Mouse (Mus musculus) testis, adult 2 months (tissue): ENCODE results near the gene Tmtc4.

Experiments
- CTCF ChIP-seq: fragments of 200-500 bp; IDR thresholded peaks from 2 replicates; pipeline ENCODE4 v1.5.1; 2012; ENCODE audit warnings: low read depth, mild to moderate bottlenecking, inconsistent platforms, low read length, moderate library complexity; ENCODE audit not compliant: control insufficient read depth, insufficient read depth, insufficient replicate concordance
- POLR2A ChIP-seq: fragments of 200-500 bp; IDR thresholded peaks from 2 replicates; pipeline ENCODE4 v1.6.1; 2012; ENCODE audit warnings: low read depth, mild to moderate bottlenecking, inconsistent platforms, low read length, moderate library complexity; ENCODE audit not compliant: control insufficient read depth

DNA sequence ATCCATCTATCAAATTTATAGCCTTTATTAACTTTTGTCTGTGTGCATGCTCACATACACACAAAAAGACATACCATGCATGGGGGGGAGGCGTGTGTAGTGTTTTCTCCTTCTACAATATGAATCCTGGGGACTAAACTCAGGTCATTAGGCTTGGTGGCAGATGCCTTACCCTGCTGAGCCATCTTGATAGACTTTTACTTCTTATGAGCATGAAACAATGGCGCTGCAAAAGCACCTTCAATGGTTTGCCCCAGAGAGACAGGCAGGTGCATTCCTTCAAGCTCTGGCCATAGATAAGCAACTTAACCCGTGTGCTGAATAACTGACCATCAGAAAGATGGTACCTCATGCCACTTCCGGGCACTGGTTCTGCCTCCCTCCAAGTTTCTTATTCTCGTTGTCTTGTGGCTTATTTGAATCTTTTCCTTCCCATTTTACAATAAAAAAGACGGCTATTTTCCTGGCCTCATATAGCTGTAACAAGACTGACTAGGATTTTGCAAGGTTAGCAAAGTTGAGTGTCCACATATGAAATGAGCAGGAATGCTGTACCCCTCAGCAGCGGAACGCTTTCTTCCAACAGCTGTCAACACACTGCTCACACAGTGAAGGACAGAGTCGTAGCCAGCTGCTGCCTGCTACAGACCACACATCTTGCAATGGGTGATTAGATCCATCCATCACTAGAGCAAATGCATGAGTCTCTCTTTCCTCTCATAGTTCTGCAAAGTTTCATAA, 6.6 kb downstream of the Tmtc4 start:
- TF ChIP-seq POLR2A (no peak), CTCF (no peak)
